8 mouse cellular contexts compared by ENCODE assay signal in the genomic region with DNA sequence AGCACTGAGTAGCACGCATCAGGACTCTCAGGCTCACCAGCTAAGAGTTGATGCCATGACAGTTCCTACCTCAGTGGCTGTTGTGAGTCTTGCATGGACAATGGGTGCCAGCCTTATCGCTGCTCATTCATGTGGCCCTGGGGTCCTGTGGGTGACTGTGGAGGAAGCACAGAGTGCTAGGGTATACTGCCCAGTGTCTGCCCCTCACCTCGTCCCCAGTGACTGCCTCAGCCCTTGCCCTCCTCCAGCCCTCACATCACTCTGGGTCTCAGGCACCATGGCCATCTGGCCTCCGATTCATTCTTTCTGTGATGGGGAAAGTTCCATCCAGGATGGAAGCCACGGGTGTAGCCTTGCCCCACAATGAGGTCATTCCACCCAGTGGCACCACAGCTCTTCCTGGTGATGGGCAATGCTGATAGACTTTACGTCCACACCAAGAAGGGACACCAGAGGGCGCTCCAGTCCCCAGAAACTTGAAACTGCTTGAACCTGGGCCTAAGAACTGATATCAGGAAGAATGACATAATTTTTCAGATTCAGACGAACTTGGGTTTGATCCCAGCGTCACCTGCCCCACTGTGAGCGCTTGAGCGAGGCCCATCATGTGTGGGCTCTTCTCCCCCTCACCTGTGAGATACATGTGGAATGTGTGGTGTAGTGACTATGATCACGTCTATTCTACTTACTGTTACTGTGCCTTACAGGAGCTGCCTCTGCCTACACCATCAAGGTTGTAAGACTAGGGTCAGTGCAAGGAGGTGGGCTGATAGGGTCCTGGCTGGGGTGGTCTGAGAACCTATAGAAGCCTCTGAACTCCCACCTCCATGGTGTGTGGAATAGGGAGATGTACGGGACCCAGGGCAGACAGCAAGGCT. TPM values are rescaled to one million over a fixed set of nuclear protein-coding genes. Genes with fewer than 3 reads are reported as not detected.
DNase-seq lines count a peak whose midpoint lies in the region; ATAC-seq and TF ChIP-seq lines count a peak whose summit lies in the region.

No protein-coding gene starts in this region.

- H3K27me3 ChIP-seq in C2C12 (ENCODE audit: control insufficient read depth, insufficient read depth, insufficient read length) = no peaks in the 10 kb centered on the region
- H3K27me3 ChIP-seq in kidney, embryonic 16.5 days (ENCODE audit: insufficient read depth, low read length) = no peaks in the 10 kb centered on the region
- peaks cover 15% of the 10 kb centered on the region for H3K27me3 ChIP-seq in liver, embryonic 13.5 days
- peaks cover 6% of the 10 kb centered on the region for H3K27me3 ChIP-seq in neural tube, embryonic 13.5 days
- H3K27me3 ChIP-seq in testis, adult 2 months (ENCODE audit: control insufficient read depth, insufficient read depth, low read length) = no peaks in the 10 kb centered on the region

- 0 out of 2 replicates have a peak, but pooled peaks cover 3% of the 10 kb centered on the region for H3K4me1 ChIP-seq in kidney, embryonic 16.5 days (ENCODE audit: insufficient read depth, low read length)
- peaks cover 6% of the 10 kb centered on the region; the same call in 1 of the 2 replicates for H3K4me1 ChIP-seq in liver, embryonic 13.5 days (replicated peaks)
- H3K4me1 ChIP-seq in neural tube, embryonic 13.5 days (replicated peaks) = no peaks in the 10 kb centered on the region
- no peaks in the 10 kb centered on the region for H3K4me1 ChIP-seq in testis, adult 2 months (ENCODE audit: control insufficient read depth, insufficient read depth, low read length)

- no peak overlapping the region for H3ac ChIP-seq in C2C12 (ENCODE audit: control insufficient read depth, insufficient read length, low read depth)

- peaks cover 63% of the 10 kb centered on the region for H3K36me3 ChIP-seq in C2C12 (ENCODE audit: control insufficient read depth, insufficient read depth)
- peaks cover 11% of the 10 kb centered on the region; the same call in 1 of the 2 replicates for H3K36me3 ChIP-seq in kidney, embryonic 16.5 days (ENCODE audit: insufficient read depth, low read length)
- H3K36me3 ChIP-seq in liver, embryonic 13.5 days = peaks cover 17% of the 10 kb centered on the region
- no peaks in the 10 kb centered on the region for H3K36me3 ChIP-seq in neural tube, embryonic 13.5 days
- H3K36me3 ChIP-seq in testis, adult 2 months (ENCODE audit: control insufficient read depth, insufficient read depth, low read length) = no peaks in the 10 kb centered on the region

- H3K9me3 ChIP-seq in kidney, embryonic 16.5 days (ENCODE audit: low read length) = no peaks in the 10 kb centered on the region
- no peaks in the 10 kb centered on the region for H3K9me3 ChIP-seq in liver, embryonic 13.5 days (replicated peaks)
- no peaks in the 10 kb centered on the region for H3K9me3 ChIP-seq in neural tube, embryonic 13.5 days

- TF ChIP-seq CTCF in C2C12 (IDR thresholded peaks at IDR 0.05; ENCODE audit: control insufficient read depth, insufficient read depth, insufficient read length) = peak; percentile 37
- TF ChIP-seq CTCF in testis, adult 2 months (IDR thresholded peaks at IDR 0.05; ENCODE audit: control insufficient read depth, insufficient read depth, insufficient replicate concordance, low read depth, low read length) = peak; percentile 61; the same call in 1 of the 2 replicates

- peak; percentile 88 for ATAC-seq in granulocyte monocyte progenitor cell, adult 5-6 weeks (replicated peaks; ENCODE audit: poor library complexity, severe bottlenecking)
- ATAC-seq in kidney, embryonic 16.5 days (ENCODE audit: low FRiP score, low TSS enrichment) = peak; percentile 32; the same call in 1 of the 2 replicates
- ATAC-seq in liver, embryonic 13.5 days (ENCODE audit: low read depth) = no peak
- ATAC-seq in neural tube, embryonic 13.5 days (ENCODE audit: low read depth) = peak; percentile 41; the same call in 1 of the 2 replicates

- H3K4me2 ChIP-seq in kidney, embryonic 16.5 days (replicated peaks; ENCODE audit: low read depth, low read length) = no peak overlapping the region
- no peak overlapping the region for H3K4me2 ChIP-seq in liver, embryonic 13.5 days
- H3K4me2 ChIP-seq in neural tube, embryonic 13.5 days = no peak overlapping the region

- no peaks in the 10 kb centered on the region for H3K79me2 ChIP-seq in C2C12 (ENCODE audit: control insufficient read depth, insufficient read depth)

- H3K9ac ChIP-seq in kidney, embryonic 16.5 days (replicated peaks; ENCODE audit: low read length) = no peak overlapping the region
- no peak overlapping the region for H3K9ac ChIP-seq in liver, embryonic 13.5 days
- no peak overlapping the region for H3K9ac ChIP-seq in neural tube, embryonic 13.5 days

- H3K79me3 ChIP-seq in C2C12 (ENCODE audit: low read depth) = no peaks in the 10 kb centered on the region

- WGBS in kidney, embryonic 16.5 days = 42% methylated on average over 13 of the region's 13 CpGs
- 33% methylated on average over 13 of the region's 13 CpGs for WGBS in liver, embryonic 13.5 days (ENCODE audit: insufficient replicate concordance)
- 41% methylated on average over 13 of the region's 13 CpGs for WGBS in neural tube, embryonic 13.5 days

- no peak overlapping the region for H3K4me3 ChIP-seq in C2C12 (ENCODE audit: insufficient read depth, poor library complexity, severe bottlenecking)
- no peak overlapping the region for H3K4me3 ChIP-seq in kidney, embryonic 16.5 days (ENCODE audit: low read length)
- H3K4me3 ChIP-seq in liver, embryonic 13.5 days (replicated peaks) = no peak overlapping the region
- H3K4me3 ChIP-seq in neural tube, embryonic 13.5 days = no peak overlapping the region
- H3K4me3 ChIP-seq in testis, adult 2 months (ENCODE audit: control insufficient read depth, low read depth, low read length) = no peak overlapping the region

- TF ChIP-seq POLR2A in testis, adult 2 months (IDR thresholded peaks at IDR 0.05; ENCODE audit: control insufficient read depth, low read depth, low read length) = no peak

- H3K27ac ChIP-seq in kidney, embryonic 16.5 days (ENCODE audit: low read length) = no peak overlapping the region
- no peak overlapping the region for H3K27ac ChIP-seq in liver, embryonic 13.5 days
- no peak overlapping the region for H3K27ac ChIP-seq in neural tube, embryonic 13.5 days (replicated peaks)
- no peak overlapping the region for H3K27ac ChIP-seq in testis, adult 2 months (ENCODE audit: control insufficient read depth, insufficient read depth, low read depth, low read length)

- DNase-seq in adrenal gland, postnatal 10 days = peak; percentile 87
- peak; percentile 77 for DNase-seq in embryo, embryonic 11 days
- DNase-seq in liver, embryonic 13.5 days = peak; percentile 59

TF ChIP-seq in C2C12, 6 proteins besides CTCF, POLR2A, EP300 and RAD21:
- TF ChIP-seq USF1 (IDR thresholded peaks at IDR 0.05; ENCODE audit: low read depth) (no peak), MYOG (IDR thresholded peaks at IDR 0.05; ENCODE audit: control insufficient read depth, extremely low read depth, insufficient read length) (no peak), MAX (IDR thresholded peaks at IDR 0.05) (peak; percentile 18), MYOD1 (IDR thresholded peaks at IDR 0.05; ENCODE audit: control insufficient read depth, insufficient read length, low read depth) (no peak), FOSL1 (IDR thresholded peaks at IDR 0.05; ENCODE audit: insufficient read depth, low read length, poor library complexity, severe bottlenecking) (no peak), CEBPB (IDR thresholded peaks at IDR 0.05; ENCODE audit: low read depth) (no peak)

RNA-seq across cellular contexts. Expression of a gene that starts 32.8 kb away (rescaled TPM):
- polyA plus RNA-seq in C2C12 (2012; fragmentation: generic; extraction: Trizol) = 166 TPM
- total RNA-seq in adrenal gland, postnatal 10 days (2021) = 100 to 1,000 TPM; 161 to 192 TPM
- 3.7 and 7.8 TPM in 2 replicates for total RNA-seq in granulocyte monocyte progenitor cell, adult 5-6 weeks (2014; fragmentation: Nextera tagmentation)
- total RNA-seq in granulocyte monocyte progenitor cell, adult 5-6 weeks (2017) = 8.4 and 10.0 TPM in 2 replicates
- polyA plus RNA-seq in kidney, embryonic 16.5 days (2015; fragmentation: Nextera tagmentation; extraction: Ambion mirVana) = 149 and 165 TPM in 2 replicates
- 77.4 and 92.5 TPM in 2 replicates for polyA plus RNA-seq in liver, embryonic 13.5 days (2015; fragmentation: Nextera tagmentation; extraction: Ambion mirVana)
- 38.4 and 40.4 TPM in 2 replicates for polyA plus RNA-seq in neural tube, embryonic 13.5 days (2015; fragmentation: Nextera tagmentation; extraction: Ambion mirVana)
- polyA plus RNA-seq in testis, adult 2 months (2012; rRNA removed) = 49.9 and 88.6 TPM in 2 replicates

RNA-seq across cellular contexts. Expression of a gene that starts 47.8 kb away (rescaled TPM):
- 87.9 TPM for polyA plus RNA-seq in C2C12 (2012; fragmentation: generic; extraction: Trizol)
- 10 to 100 TPM; 69.7 to 83.4 TPM for total RNA-seq in adrenal gland, postnatal 10 days (2021)
- total RNA-seq in granulocyte monocyte progenitor cell, adult 5-6 weeks (2014; fragmentation: Nextera tagmentation) = 99.4 and 102 TPM in 2 replicates
- total RNA-seq in granulocyte monocyte progenitor cell, adult 5-6 weeks (2017) = 147 and 151 TPM in 2 replicates
- 36.9 and 40.4 TPM in 2 replicates for polyA plus RNA-seq in kidney, embryonic 16.5 days (2015; fragmentation: Nextera tagmentation; extraction: Ambion mirVana)
- 128 and 160 TPM in 2 replicates for polyA plus RNA-seq in liver, embryonic 13.5 days (2015; fragmentation: Nextera tagmentation; extraction: Ambion mirVana)
- 13.3 and 16.5 TPM in 2 replicates for polyA plus RNA-seq in neural tube, embryonic 13.5 days (2015; fragmentation: Nextera tagmentation; extraction: Ambion mirVana)
- polyA plus RNA-seq in testis, adult 2 months (2012; rRNA removed) = 20.1 and 23.0 TPM in 2 replicates
